ENCODE assay signal across 20 mouse cellular contexts in the genomic region with DNA sequence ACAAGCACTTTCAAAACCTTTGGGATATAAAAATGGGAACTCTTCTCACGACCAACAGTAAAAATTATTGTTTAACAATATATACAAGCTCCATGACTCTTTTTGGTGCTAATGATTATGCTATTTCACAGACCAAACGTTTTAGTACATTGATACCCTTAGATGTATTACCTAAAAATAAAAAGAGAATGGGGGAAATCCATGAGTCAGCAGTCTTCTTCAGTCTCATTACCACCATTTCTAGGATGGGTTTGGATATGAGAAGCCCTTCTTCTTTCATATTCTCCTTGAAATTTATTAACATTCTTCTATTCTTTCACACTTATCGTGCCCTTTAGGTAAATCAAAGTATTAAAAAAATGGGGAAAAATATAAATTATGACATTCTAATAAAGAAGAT. TPM values are rescaled to one million over a fixed set of nuclear protein-coding genes. Genes with fewer than 3 reads are reported as not detected.
DNase-seq lines count a peak whose midpoint lies in the region; TF ChIP-seq lines count a peak whose summit lies in the region.
"Had no signal": no experiment of that assay in that cellular context is flagged by ENCODE, and none has a peak within 500 bp of the region (broad histone marks: within the 10 kb centered on the region; RNA-seq: fewer than 3 reads in every experiment).

No protein-coding gene starts in this region.

- no peak overlapping the region for H3K4me2 ChIP-seq in CH12.LX (ENCODE audit: insufficient read depth, low read depth, poor library complexity, severe bottlenecking)

- dilution Hi-C loops in CH12.LX (cut with MboI; ENCODE audit: extremely low pct_ligation_motif_present, extremely low pct_unique_long_range_greater_than_20kb, low sequenced_read_pairs), result no loop called here

- H3K4me3 ChIP-seq in CH12.LX (replicated peaks in 1 of 3; ENCODE audit: low read depth in 2 of 3, low read length in 2 of 3, poor library complexity in 1 of 3) (no peak overlapping the region), ES-E14 (ENCODE audit: insufficient read depth in 1 of 2, low read depth in 1 of 2, low read length in 2 of 2, poor library complexity in 1 of 2, severe bottlenecking in 1 of 2) (no peak overlapping the region)
- no peak overlapping the region for H3K4me3 ChIP-seq in embryonic fibroblast, embryonic 13.5 days (ENCODE audit: insufficient read depth, low read length)

- no peak for TF ChIP-seq EP300 in CH12.LX (IDR thresholded peaks at IDR 0.05; ENCODE audit: low read length)

- H3K79me2 ChIP-seq in CH12.LX (replicated peaks; ENCODE audit: control insufficient read depth, extremely low read depth, insufficient read depth, poor library complexity, severe bottlenecking), result peaks cover 2% of the 10 kb centered on the region; the same call in 1 of the 2 replicates

- TF ChIP-seq RAD21 in CH12.LX (IDR thresholded peaks at IDR 0.05; ENCODE audit: low read depth, low read length), result no peak

- H3K36me3 ChIP-seq in CH12.LX (replicated peaks in 1 of 2; ENCODE audit: control insufficient read depth in 1 of 2, insufficient read depth in 1 of 2, low read length in 1 of 2) (peaks cover 31 to 66% of the 10 kb centered on the region in 2 experiments), ES-E14 (ENCODE audit: control insufficient read depth, insufficient read depth, low read length, poor library complexity, severe bottlenecking) (no peaks in the 10 kb centered on the region)
- H3K36me3 ChIP-seq: G1E had no signal

- in situ Hi-C loops in CH12.LX (cut with MboI; ENCODE audit: low pct_ligation_motif_present, low pct_unique_long_range_greater_than_20kb, low sequenced_read_pairs) (no loop called here), ES-E14 (cut with MboI; ENCODE audit: low sequenced_read_pairs in 2 of 2, unreplicated experiment in 2 of 2) (no loop called here)

- no peak for TF ChIP-seq POLR2A in CH12.LX (IDR thresholded peaks at IDR 0.05; ENCODE audit: low read depth, low read length)
- TF ChIP-seq POLR2A in embryonic fibroblast, embryonic 13.5 days (IDR thresholded peaks at IDR 0.05; ENCODE audit: low read depth, low read length), result no peak

- no peak overlapping the region for H3K27ac ChIP-seq in CH12.LX (ENCODE audit: insufficient read depth, low read depth)
- H3K27ac ChIP-seq in ES-E14 (ENCODE audit: insufficient read depth, low read depth, low read length, poor library complexity, severe bottlenecking), result no peak overlapping the region
- H3K27ac ChIP-seq in embryonic fibroblast, embryonic 13.5 days (ENCODE audit: insufficient read depth, low read length), result peak overlapping the region; percentile 76; the same call in 1 of the 2 replicates

- DNase-seq in CH12.LX (ENCODE audit: extremely low read depth), result no peak
- DNase-seq in ES-E14 (ENCODE audit: low read depth, low spot score), result no peak
- no peak for DNase-seq in cerebellum, postnatal 10 days
- no peak for DNase-seq in liver
- DNase-seq in MN1 (ENCODE audit: low spot score), result no peak
- DNase-seq: adrenal gland, adult 2 months; adrenal gland, adult 8-10 months; adrenal gland, postnatal 10 days; adrenal gland, postnatal 14 days; adrenal gland, postnatal 25 days; adrenal gland, postnatal 36 days; B cell, adult 2 months; cerebellum, adult 11 months; cerebellum, adult 11-12 months; cerebellum, adult 18-20 months; cerebellum, adult 8-10 months; cerebellum, adult 9-10 months had no signal

- TF ChIP-seq CTCF in CH12.LX (conservative IDR thresholded peaks at IDR 0.05 in 1 of 2, IDR thresholded peaks at IDR 0.05 in 1 of 2; ENCODE audit: low read depth in 2 of 2, low read length in 2 of 2), result no peak
- TF ChIP-seq CTCF in embryonic fibroblast, embryonic 13.5 days (IDR thresholded peaks at IDR 0.05; ENCODE audit: borderline replicate concordance, insufficient read depth, low read length), result no peak

- no peaks in the 10 kb centered on the region for H3K9me3 ChIP-seq in CH12.LX (replicated peaks; ENCODE audit: low read length)
- no peaks in the 10 kb centered on the region for H3K9me3 ChIP-seq in ES-E14 (ENCODE audit: control insufficient read depth, insufficient read depth, low read depth, low read length)
- H3K9me3 ChIP-seq: G1E had no signal

- H3K27me3 ChIP-seq in CH12.LX (replicated peaks), result no peaks in the 10 kb centered on the region
- H3K27me3 ChIP-seq: Patski had no signal

- H3K4me1 ChIP-seq in CH12.LX (ENCODE audit: control insufficient read depth in 1 of 2, insufficient read depth in 2 of 2) (peaks cover 2 to 4% of the 10 kb centered on the region in 2 experiments; a peak in 1 of 4 replicates), ES-E14 (ENCODE audit: control insufficient read depth in 2 of 2, insufficient read depth in 2 of 2, low read length in 2 of 2, poor library complexity in 1 of 2) (no peaks in the 10 kb centered on the region)
- H3K4me1 ChIP-seq in embryonic fibroblast, embryonic 13.5 days (ENCODE audit: control insufficient read depth, insufficient read depth, low read length), result peaks cover 6% of the 10 kb centered on the region; the same call in 1 of the 2 replicates

- H3K9ac ChIP-seq in CH12.LX (ENCODE audit: insufficient read depth, low read depth), result no peak overlapping the region
- H3K9ac ChIP-seq in ES-E14 (ENCODE audit: insufficient read depth, low read depth, low read length, poor library complexity, severe bottlenecking), result no peak overlapping the region

TF ChIP-seq in CH12.LX, 34 proteins besides CTCF, POLR2A, EP300 and RAD21:
- TF ChIP-seq MAFK (IDR thresholded peaks at IDR 0.05; ENCODE audit: insufficient replicate concordance, low read length), result peak; percentile 84
- no peak for TF ChIP-seq TCF12 (IDR thresholded peaks at IDR 0.05; ENCODE audit: low read depth, low read length)
TF ChIP-seq in CH12.LX: peak in this region for 1.

TF ChIP-seq in ES-E14, 5 proteins besides CTCF, POLR2A, EP300 and RAD21:
- no peak for TF ChIP-seq ZNF384 (IDR thresholded peaks at IDR 0.05; ENCODE audit: low read depth, low read length)
- TF ChIP-seq CHD2 (IDR thresholded peaks at IDR 0.05; ENCODE audit: low read depth, low read length), result no peak
- TF ChIP-seq HCFC1 (IDR thresholded peaks at IDR 0.05; ENCODE audit: borderline replicate concordance, insufficient read depth, low read length), result no peak
- TF ChIP-seq ZC3H11A (IDR thresholded peaks at IDR 0.05; ENCODE audit: borderline replicate concordance, low read depth, low read length), result no peak
- peak; percentile 51; the same call in 1 of the 2 replicates for TF ChIP-seq MAFK (IDR thresholded peaks at IDR 0.05; ENCODE audit: insufficient read depth, low read depth, low read length)

RNA-seq across cellular contexts. Expression of a gene that starts 37.6 kb away (rescaled TPM):
- total RNA-seq in CH12.LX (2012; rRNA removed) (17.5 and 18.2 TPM in 2 replicates), CH12.LX (2014; rRNA removed) (38.0 and 38.6 TPM in 2 replicates), ES-E14 (2012; rRNA removed) (37.8 and 46.3 TPM in 2 replicates)
- 23.1 and 24.0 TPM in 2 replicates for polyA plus RNA-seq in CH12.LX (2012; ENCODE audit: insufficient read length, low read depth)
- 26.8 and 31.0 TPM in 2 replicates for polyA plus RNA-seq in embryonic fibroblast, embryonic 13.5 days (2011; ENCODE audit: insufficient read length, low read depth, missing spikeins)
- polyA plus RNA-seq: adrenal gland, adult 2 months had no signal

RNA-seq across cellular contexts. Expression of a gene that starts 37.8 kb away (rescaled TPM):
- total RNA-seq in CH12.LX (2012; rRNA removed) (19.7 and 20.1 TPM in 2 replicates), CH12.LX (2014; rRNA removed) (26.6 and 28.9 TPM in 2 replicates), ES-E14 (2012; rRNA removed) (27.7 and 37.7 TPM in 2 replicates)
- polyA plus RNA-seq in CH12.LX (2012; ENCODE audit: insufficient read length, low read depth), result 24.3 and 27.8 TPM in 2 replicates
- polyA plus RNA-seq in embryonic fibroblast, embryonic 13.5 days (2011; ENCODE audit: insufficient read length, low read depth, missing spikeins), result 73.0 and 77.9 TPM in 2 replicates
